Mouse (Mus musculus): ENCODE results near the gene Sapcd2. TPM values are rescaled to one million over a fixed set of nuclear protein-coding genes. Genes with fewer than 3 reads are reported as not detected.

Sapcd2 gene
- 5.8 and 6.4 TPM in 2 replicates for polyA plus RNA-seq (2015; fragmentation: Nextera tagmentation; extraction: Ambion mirVana)

DNA sequence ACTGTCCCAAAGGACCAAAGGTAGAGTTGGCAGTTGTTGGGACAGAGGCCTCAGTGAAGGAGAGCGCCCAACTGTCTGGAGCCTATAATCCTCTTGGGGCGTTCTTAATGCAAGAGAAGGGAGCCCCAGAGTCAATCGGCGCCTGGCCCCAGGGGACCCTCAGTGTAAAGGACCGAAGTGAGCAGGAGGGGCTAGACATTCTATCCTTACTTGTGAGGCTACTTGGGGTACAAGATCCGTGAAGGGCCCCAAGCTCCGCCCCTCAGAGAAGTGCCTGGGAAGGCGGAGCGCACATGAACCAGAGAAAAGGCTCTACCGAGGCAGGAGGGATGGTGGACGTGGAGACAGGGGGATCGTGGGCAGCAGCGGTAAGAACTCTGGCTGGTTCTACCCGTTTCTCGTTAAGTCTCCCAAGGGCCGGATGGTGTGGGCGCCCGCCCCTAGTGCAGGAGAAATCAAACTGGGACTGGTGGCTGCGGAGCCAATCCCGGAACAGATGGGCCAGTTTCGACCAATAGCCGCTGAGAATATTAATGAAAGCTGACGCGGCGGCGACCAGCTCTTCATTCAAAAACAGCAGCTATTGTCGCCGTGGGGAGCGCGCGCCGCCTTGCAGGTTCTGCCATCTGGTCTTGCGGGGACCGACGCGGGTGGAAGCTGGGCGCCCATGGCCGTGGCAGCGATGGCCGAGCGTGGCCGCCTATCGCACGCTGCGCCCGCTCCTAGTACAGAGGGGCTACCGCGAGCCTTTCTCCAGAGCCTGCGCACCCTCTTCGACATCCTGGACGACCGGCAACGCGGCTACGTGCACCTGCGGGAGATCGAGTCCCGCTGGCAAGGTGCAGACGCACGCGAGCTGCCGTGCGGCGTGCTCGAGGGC lies at the start of gene Sapcd2:
TSS of gene Sapcd2 (plus strand) at position 558 of the 880 bp plus-strand sequence.

DNA sequence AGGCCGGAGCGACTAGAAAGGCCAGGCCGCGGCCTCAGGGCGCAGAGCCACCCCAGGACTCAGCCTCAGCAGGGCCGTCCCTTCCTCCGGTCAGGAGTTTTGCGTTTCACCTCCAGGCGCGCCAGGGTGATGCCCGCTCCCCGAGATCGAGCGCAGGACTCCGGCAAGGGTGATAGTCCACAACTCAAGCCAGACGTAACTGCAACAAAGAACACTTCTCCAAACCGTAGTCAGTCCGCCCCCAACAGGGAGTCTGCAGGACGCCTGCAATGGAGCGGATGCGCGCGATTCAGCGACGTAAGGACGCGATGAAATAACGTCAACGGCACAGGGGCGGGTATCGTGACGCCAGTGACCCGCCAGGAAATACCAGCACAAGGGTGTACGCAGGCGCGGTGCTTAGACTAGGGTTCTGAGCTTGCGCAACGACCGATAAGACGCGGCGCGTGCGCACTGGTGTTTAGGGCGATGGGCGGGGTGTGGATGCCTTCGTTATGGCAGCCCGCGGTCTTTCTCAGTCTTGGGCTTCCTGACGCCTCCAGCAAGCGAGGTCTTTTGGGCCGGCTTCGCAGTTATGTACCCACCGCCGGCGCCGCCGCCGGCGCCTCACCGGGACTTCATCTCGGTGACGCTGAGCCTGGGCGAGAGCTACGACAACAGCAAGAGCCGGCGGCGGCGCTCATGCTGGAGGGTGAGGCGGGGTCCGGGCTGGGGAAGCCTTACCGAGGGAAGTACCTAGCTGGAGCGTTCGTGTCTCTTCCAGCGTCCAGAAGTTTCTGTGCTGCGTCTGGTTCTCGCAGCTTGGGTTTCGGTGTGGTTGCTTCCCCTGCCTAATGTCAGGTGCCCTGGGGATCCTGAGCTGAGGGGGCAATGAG lies 39.6 kb upstream of the Sapcd2 start, which contains the start of gene Man1b1:
TSS of gene Man1b1 (plus strand) at position 53 of the 875 bp plus-strand sequence.

DNA sequence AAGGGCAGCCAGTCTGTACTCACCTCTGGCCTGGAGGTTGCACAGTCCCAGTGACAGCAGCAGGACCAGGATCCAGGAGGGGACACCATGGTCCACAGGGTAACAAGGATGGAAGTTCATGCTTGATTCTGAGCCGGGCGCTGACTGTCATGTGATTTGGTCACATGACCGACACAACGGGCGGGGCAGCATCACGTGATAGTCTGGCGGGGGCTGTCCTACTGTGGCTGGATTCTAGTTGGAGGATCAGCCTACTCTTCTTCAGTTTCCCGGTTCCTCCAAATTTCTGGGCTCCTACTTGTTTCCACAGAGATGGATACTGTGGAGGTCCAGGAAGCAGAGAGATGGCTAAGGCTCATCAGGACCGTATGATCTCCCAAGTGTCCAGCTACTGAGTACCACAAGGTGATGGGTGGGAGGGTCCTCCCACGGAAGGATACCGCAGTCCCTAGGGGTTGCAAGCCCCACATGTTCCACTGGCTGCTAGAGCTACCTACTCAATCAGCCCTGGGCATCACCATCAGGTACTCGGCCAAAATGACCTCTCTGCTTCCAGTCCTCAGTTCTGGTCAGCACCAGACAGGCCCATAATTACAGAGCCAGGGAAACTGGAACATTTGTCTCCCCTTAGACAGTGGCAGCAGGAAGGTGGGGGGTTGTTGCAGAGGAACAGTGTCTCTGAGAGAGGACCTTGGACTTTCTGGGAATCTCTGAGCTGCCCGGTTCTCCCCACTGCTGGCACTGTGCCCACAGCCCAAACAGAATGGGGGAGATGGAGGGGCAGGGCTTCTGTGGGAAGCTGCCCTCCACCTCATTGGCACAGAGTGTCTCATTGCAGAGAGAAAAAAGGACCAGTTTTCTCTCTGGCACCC lies 15.7 kb upstream of the Sapcd2 start, which contains the start of gene Dpp7:
TSS of gene Dpp7 (minus strand) at position 152 of the 872 bp plus-strand sequence.

DNA sequence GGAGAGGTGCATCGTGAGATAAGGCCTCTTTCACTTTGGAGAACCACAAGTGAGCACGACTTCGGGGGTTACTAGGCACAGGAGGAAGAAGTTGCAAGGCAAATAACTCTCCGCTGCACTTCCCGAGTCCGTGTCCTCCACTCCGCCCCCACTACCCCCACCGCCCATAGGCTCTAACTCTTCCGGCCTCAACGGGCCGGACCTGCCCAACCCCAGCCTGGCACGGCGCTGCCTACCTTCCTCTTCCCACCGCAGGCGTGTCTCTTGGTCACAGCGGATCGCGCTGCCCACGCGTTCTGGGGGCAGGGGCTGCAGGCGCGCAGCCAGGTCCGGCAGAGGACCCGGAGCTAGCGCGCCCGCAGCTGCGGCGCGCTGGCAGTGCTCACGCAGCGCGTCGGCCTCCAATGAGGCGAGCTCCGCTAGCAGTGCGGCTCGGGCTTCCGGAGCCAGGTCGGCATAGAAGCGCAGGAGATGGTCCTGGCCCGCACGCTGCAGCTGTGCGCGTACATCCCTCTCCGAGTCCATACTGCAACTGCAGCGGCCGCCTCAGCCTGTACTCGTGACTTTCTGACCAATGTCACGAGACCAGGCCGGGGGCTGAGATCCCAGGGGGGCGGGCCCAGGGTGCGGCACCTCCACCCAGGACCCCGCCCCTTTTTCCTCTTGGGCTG lies 6.9 kb upstream of the Sapcd2 start, which contains the start of gene Uap1l1:
TSS of gene Uap1l1 (minus strand) at position 592 of the 671 bp plus-strand sequence.

DNA sequence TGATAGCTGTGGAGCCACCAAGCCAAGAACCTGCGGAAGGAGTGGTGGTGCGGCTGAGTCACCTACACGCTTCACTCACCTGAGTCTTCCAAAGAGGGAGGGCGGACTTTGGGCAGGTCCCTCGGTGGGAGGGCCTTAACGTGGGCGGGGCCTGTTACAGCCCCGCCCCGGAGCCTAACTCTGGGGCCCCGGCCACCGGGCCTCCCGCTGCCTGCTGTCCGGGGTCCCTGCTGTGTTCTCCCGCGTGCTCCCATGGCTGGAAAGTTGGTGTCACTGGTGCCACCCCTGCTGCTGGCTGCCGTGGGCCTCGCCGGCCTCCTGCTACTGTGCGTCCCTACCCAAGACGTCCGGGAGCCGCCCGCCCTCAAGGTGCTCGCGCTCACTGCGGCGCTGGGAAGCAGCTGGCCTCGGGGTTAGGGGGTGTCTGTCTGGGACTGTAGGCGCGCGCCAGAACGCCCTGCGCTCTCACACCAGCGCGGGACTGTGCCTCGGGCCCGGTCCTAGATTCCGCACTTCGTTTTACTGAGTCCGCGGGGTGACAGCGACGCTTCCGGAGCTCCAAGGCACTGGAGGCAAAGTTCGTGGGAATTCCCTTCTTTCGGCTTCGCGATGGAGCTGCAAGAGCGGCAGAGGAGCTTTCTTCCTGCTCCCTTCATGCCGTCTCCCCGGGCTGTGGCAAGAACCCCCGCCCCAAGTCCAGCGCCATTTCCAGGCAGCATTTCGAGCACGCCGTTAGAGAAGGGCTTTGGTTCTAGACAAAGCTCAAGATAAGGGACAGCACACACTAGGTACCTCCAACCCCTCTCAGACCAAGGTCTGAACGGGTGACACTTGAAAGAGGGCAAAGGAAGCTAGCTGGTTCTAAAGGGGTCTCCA lies 23.8 kb downstream of the Sapcd2 start, which contains the start of gene Entpd2:
TSS of gene Entpd2 (plus strand) at position 154 of the 876 bp plus-strand sequence.

DNA sequence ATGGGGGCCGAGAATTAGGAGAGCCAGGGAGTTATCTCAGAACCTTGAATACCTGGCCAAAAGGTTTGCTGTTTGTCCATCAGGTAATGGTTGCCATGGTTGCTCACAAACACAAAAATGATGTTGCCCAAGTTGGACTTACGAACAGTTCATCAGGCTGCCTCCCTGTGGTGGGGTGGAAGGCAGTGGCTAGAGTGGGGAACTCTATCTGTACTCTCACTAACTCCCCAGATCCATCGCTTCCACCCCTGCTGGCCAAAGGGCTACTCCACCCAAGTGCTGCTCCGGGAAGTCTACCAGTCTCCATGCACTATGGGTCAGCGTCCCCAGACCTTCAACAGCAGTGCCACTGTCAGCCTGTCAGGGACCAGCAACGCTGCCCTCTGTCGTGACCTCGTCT lies 26.9 kb downstream of the Sapcd2 start, which contains the start of gene Npdc1:
TSS of gene Npdc1 (plus strand) at position 301 of the 400 bp plus-strand sequence.

DNA sequence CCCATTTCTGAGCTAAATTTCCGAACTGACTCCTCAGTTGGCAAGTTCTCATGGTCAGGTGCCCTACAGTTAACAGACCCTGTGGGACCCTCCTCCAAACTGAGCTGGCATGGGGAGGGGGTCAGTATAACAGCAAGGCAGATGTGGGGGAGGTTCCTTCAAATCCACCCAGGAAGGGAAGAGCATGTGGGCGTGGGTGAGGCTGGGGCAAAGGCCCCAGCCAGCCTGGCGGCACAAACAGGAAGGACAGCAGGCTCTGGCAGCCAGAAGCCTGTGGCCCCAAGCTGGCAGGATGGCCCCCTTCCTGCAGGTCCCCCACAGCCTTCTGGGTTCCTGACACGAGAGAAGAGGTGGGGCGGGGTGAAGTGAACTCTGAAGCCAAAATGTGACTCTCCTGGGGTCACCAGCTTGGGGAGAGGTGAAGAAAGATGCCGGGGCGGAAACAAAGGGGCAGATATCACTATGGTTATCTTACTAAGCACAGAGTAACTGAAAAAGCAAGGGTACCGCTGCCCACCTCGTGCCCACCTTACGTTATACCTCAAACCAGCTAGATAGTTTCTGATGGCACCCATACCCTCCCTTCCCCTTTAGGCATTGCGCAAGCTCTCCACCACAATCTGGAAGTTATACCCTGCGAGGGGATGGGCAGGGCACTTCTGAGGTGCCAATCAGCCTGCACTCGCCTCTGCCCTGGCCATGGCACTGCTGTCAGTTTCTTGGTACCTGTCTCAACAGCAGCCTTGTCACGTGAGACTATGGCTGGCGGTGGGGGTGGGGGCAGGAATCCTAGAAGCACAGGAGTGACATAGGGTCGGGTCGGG lies 50.7 kb downstream of the Sapcd2 start, which contains the start of gene Fut7:
TSS of gene Fut7 (plus strand) at position 681 of the 824 bp plus-strand sequence.

Other genes starting within 250 kb of the Sapcd2 start
- 9.5 and 13.8 TPM in 2 replicates for gene Nrarp, start 191.6 kb upstream of the Sapcd2 start, polyA plus RNA-seq (2015; fragmentation: Nextera tagmentation; extraction: Ambion mirVana)
- 2.5 and 3.6 TPM in 2 replicates for gene Tor4a, start 175.4 kb upstream of the Sapcd2 start, polyA plus RNA-seq (2015; fragmentation: Nextera tagmentation; extraction: Ambion mirVana)
- 42.2 and 43.2 TPM in 2 replicates for gene Nelfb, start 160.8 kb upstream of the Sapcd2 start, polyA plus RNA-seq (2015; fragmentation: Nextera tagmentation; extraction: Ambion mirVana)
- not detected in 2 replicates for gene Stpg3, start 157.7 kb upstream of the Sapcd2 start, polyA plus RNA-seq (2015; fragmentation: Nextera tagmentation; extraction: Ambion mirVana)
- 0.19 TPM in 1 of 2 replicates, not detected in the other for gene Fam166a, start 153.6 kb upstream of the Sapcd2 start, polyA plus RNA-seq (2015; fragmentation: Nextera tagmentation; extraction: Ambion mirVana)
- 141 and 191 TPM in 2 replicates for gene Tubb4b, start 147.6 kb upstream of the Sapcd2 start, polyA plus RNA-seq (2015; fragmentation: Nextera tagmentation; extraction: Ambion mirVana)
- not detected in 2 replicates for gene Slc34a3, start 138.0 kb upstream of the Sapcd2 start, polyA plus RNA-seq (2015; fragmentation: Nextera tagmentation; extraction: Ambion mirVana)
- gene Rnf224, start 135.5 kb upstream of the Sapcd2 start, polyA plus RNA-seq (2015; fragmentation: Nextera tagmentation; extraction: Ambion mirVana): not detected in 2 replicates
- 0.50 and 1.5 TPM in 2 replicates for gene Rnf208, start 130.1 kb upstream of the Sapcd2 start, polyA plus RNA-seq (2015; fragmentation: Nextera tagmentation; extraction: Ambion mirVana)
- 8.6 TPM in 1 of 2 replicates, not detected in the other for gene Cysrt1, start 129.9 kb upstream of the Sapcd2 start, polyA plus RNA-seq (2015; fragmentation: Nextera tagmentation; extraction: Ambion mirVana)
- 1.2 and 2.0 TPM in 2 replicates for gene AL732309.1, start 125.5 kb upstream of the Sapcd2 start, polyA plus RNA-seq (2015; fragmentation: Nextera tagmentation; extraction: Ambion mirVana)
- 27.2 and 29.6 TPM in 2 replicates for gene Tmem203, start 116.9 kb upstream of the Sapcd2 start, polyA plus RNA-seq (2015; fragmentation: Nextera tagmentation; extraction: Ambion mirVana)
- gene Tprn, start 109.7 kb upstream of the Sapcd2 start, polyA plus RNA-seq (2015; fragmentation: Nextera tagmentation; extraction: Ambion mirVana): 3.0 and 3.9 TPM in 2 replicates
- 102 and 122 TPM in 2 replicates for gene Ssna1, start 99.9 kb upstream of the Sapcd2 start, polyA plus RNA-seq (2015; fragmentation: Nextera tagmentation; extraction: Ambion mirVana)
- 51.7 and 54.8 TPM in 2 replicates for gene Anapc2, start 99.8 kb upstream of the Sapcd2 start, polyA plus RNA-seq (2015; fragmentation: Nextera tagmentation; extraction: Ambion mirVana)
- gene Tmem210, start 84.2 kb upstream of the Sapcd2 start, polyA plus RNA-seq (2015; fragmentation: Nextera tagmentation; extraction: Ambion mirVana): not detected in 2 replicates
- gene Lrrc26, start 82.4 kb upstream of the Sapcd2 start, polyA plus RNA-seq (2015; fragmentation: Nextera tagmentation; extraction: Ambion mirVana): 0.12 and 0.15 TPM in 2 replicates
- not detected in 2 replicates for gene Grin1, start 53.1 kb upstream of the Sapcd2 start, polyA plus RNA-seq (2015; fragmentation: Nextera tagmentation; extraction: Ambion mirVana)
- gene Man1b1, start 40.0 kb upstream of the Sapcd2 start, polyA plus RNA-seq (2015; fragmentation: Nextera tagmentation; extraction: Ambion mirVana): 29.6 and 33.0 TPM in 2 replicates
- gene Dpp7, start 16.0 kb upstream of the Sapcd2 start, polyA plus RNA-seq (2015; fragmentation: Nextera tagmentation; extraction: Ambion mirVana): 8.7 and 10.9 TPM in 2 replicates
- 12.4 and 16.8 TPM in 2 replicates for gene Uap1l1, start 6.6 kb upstream of the Sapcd2 start, polyA plus RNA-seq (2015; fragmentation: Nextera tagmentation; extraction: Ambion mirVana)
- gene Entpd2, start 23.6 kb downstream of the Sapcd2 start, polyA plus RNA-seq (2015; fragmentation: Nextera tagmentation; extraction: Ambion mirVana): 30.8 and 32.7 TPM in 2 replicates
- 19.3 and 28.5 TPM in 2 replicates for gene Npdc1, start 27.0 kb downstream of the Sapcd2 start, polyA plus RNA-seq (2015; fragmentation: Nextera tagmentation; extraction: Ambion mirVana)
- gene Fut7, start 50.9 kb downstream of the Sapcd2 start, polyA plus RNA-seq (2015; fragmentation: Nextera tagmentation; extraction: Ambion mirVana): 0.06 TPM in 1 of 2 replicates, not detected in the other
- gene Abca2, start 56.4 kb downstream of the Sapcd2 start, polyA plus RNA-seq (2015; fragmentation: Nextera tagmentation; extraction: Ambion mirVana): 1.2 and 1.6 TPM in 2 replicates
- gene Clic3, start 84.5 kb downstream of the Sapcd2 start, polyA plus RNA-seq (2015; fragmentation: Nextera tagmentation; extraction: Ambion mirVana): 1.0 and 6.2 TPM in 2 replicates
- 56.6 and 62.1 TPM in 2 replicates for gene Paxx, start 88.8 kb downstream of the Sapcd2 start, polyA plus RNA-seq (2015; fragmentation: Nextera tagmentation; extraction: Ambion mirVana)
- gene Ptgds, start 97.7 kb downstream of the Sapcd2 start, polyA plus RNA-seq (2015; fragmentation: Nextera tagmentation; extraction: Ambion mirVana): 11.8 and 13.3 TPM in 2 replicates
- not detected in 2 replicates for gene Lcn12, start 121.6 kb downstream of the Sapcd2 start, polyA plus RNA-seq (2015; fragmentation: Nextera tagmentation; extraction: Ambion mirVana)
- 56.1 and 56.8 TPM in 2 replicates for gene Fbxw5, start 128.4 kb downstream of the Sapcd2 start, polyA plus RNA-seq (2015; fragmentation: Nextera tagmentation; extraction: Ambion mirVana)
- gene C8g, start 129.4 kb downstream of the Sapcd2 start, polyA plus RNA-seq (2015; fragmentation: Nextera tagmentation; extraction: Ambion mirVana): 2.9 and 4.1 TPM in 2 replicates
- gene Traf2, start 174.6 kb downstream of the Sapcd2 start, polyA plus RNA-seq (2015; fragmentation: Nextera tagmentation; extraction: Ambion mirVana): 13.9 and 15.5 TPM in 2 replicates
- 314 and 359 TPM in 2 replicates for gene Edf1, start 185.5 kb downstream of the Sapcd2 start, polyA plus RNA-seq (2015; fragmentation: Nextera tagmentation; extraction: Ambion mirVana)
- 0.45 and 0.50 TPM in 2 replicates for gene Mamdc4, start 202.5 kb downstream of the Sapcd2 start, polyA plus RNA-seq (2015; fragmentation: Nextera tagmentation; extraction: Ambion mirVana)
- 93.0 and 102 TPM in 2 replicates for gene Phpt1, start 202.9 kb downstream of the Sapcd2 start, polyA plus RNA-seq (2015; fragmentation: Nextera tagmentation; extraction: Ambion mirVana)
- 0.18 TPM in 1 of 2 replicates, not detected in the other for gene Ajm1, start 209.4 kb downstream of the Sapcd2 start, polyA plus RNA-seq (2015; fragmentation: Nextera tagmentation; extraction: Ambion mirVana)
- gene Rabl6, start 236.2 kb downstream of the Sapcd2 start, polyA plus RNA-seq (2015; fragmentation: Nextera tagmentation; extraction: Ambion mirVana): 37.7 TPM in 2 replicates
- 0.35 and 0.42 TPM in 2 replicates for gene Ccdc183, start 245.4 kb downstream of the Sapcd2 start, polyA plus RNA-seq (2015; fragmentation: Nextera tagmentation; extraction: Ambion mirVana)
- 22.0 and 25.0 TPM in 2 replicates for gene Tmem141, start 249.7 kb downstream of the Sapcd2 start, polyA plus RNA-seq (2015; fragmentation: Nextera tagmentation; extraction: Ambion mirVana)